In genomic region chr7:45051601-45051974, GRCm38 (mm10) we compare ENCODE assay signal across 8 mouse cellular contexts. TPM values are rescaled to one million over a fixed set of nuclear protein-coding genes. Genes with fewer than 3 reads are reported as not detected.
DNase-seq lines count a peak whose midpoint lies in the region; ATAC-seq and TF ChIP-seq lines count a peak whose summit lies in the region.

No protein-coding gene starts in this region.

- peaks cover 47% of the 10 kb centered on the region for H3K79me2 ChIP-seq in C2C12 (ENCODE audit: control insufficient read depth, insufficient read depth)

- TF ChIP-seq CTCF in C2C12 (IDR thresholded peaks at IDR 0.05; ENCODE audit: control insufficient read depth, insufficient read depth, insufficient read length): no peak

- H3K4me1 ChIP-seq in forebrain, embryonic 10.5 days: peaks cover 47% of the 10 kb centered on the region
- H3K4me1 ChIP-seq in liver, embryonic 12.5 days: peaks cover 39% of the 10 kb centered on the region

- no peaks in the 10 kb centered on the region for H3K9me3 ChIP-seq in forebrain, embryonic 10.5 days
- H3K9me3 ChIP-seq in liver, embryonic 12.5 days (replicated peaks): no peaks in the 10 kb centered on the region

- H3K27me3 ChIP-seq in C2C12 (ENCODE audit: control insufficient read depth, insufficient read depth, insufficient read length): no peaks in the 10 kb centered on the region
- H3K27me3 ChIP-seq in forebrain, embryonic 10.5 days (ENCODE audit: poor library complexity, severe bottlenecking): no peaks in the 10 kb centered on the region
- no peaks in the 10 kb centered on the region for H3K27me3 ChIP-seq in liver, embryonic 12.5 days (replicated peaks)

- H3K36me3 ChIP-seq in C2C12 (ENCODE audit: control insufficient read depth, insufficient read depth): peaks cover 23% of the 10 kb centered on the region
- H3K36me3 ChIP-seq in forebrain, embryonic 10.5 days (replicated peaks): peaks cover 47% of the 10 kb centered on the region
- H3K36me3 ChIP-seq in liver, embryonic 12.5 days: peaks cover 38% of the 10 kb centered on the region

- peak overlapping the region; percentile 98 for H3K4me2 ChIP-seq in liver, embryonic 12.5 days

- H3K27ac ChIP-seq in forebrain, embryonic 10.5 days: peak overlapping the region; percentile 99
- H3K27ac ChIP-seq in liver, embryonic 12.5 days: peak overlapping the region; percentile 94

- ATAC-seq in liver, embryonic 12.5 days: no peak

- 2% methylated on average over 13 of the region's 13 CpGs for WGBS in forebrain, embryonic 10.5 days
- 9% methylated on average over 13 of the region's 13 CpGs for WGBS in liver, embryonic 12.5 days (ENCODE audit: insufficient replicate concordance)

- DNase-seq in embryo, embryonic 10 days (ENCODE audit: low spot score): peak; percentile 27
- DNase-seq in embryo, embryonic 10.5 days (ENCODE audit: low spot score): no peak
- no peak for DNase-seq in forebrain, embryonic 10.5 days (ENCODE audit: extremely low spot score, low spot score)
- DNase-seq in right cerebral cortex, postnatal 4 days: no peak
- no peak for DNase-seq in thymus, adult 18-20 months
- no peak for DNase-seq in kidney, adult 8-10 months

- peaks cover 18% of the 10 kb centered on the region for H3K79me3 ChIP-seq in C2C12 (ENCODE audit: low read depth)

- peak overlapping the region; percentile 60 for H3K4me3 ChIP-seq in C2C12 (ENCODE audit: insufficient read depth, poor library complexity, severe bottlenecking)
- H3K4me3 ChIP-seq in forebrain, embryonic 10.5 days: peak overlapping the region; percentile 97
- H3K4me3 ChIP-seq in liver, embryonic 12.5 days: peak overlapping the region; percentile 80

- peak overlapping the region; percentile 84 for H3K9ac ChIP-seq in liver, embryonic 12.5 days

- peak overlapping the region; percentile 92 for H3ac ChIP-seq in C2C12 (ENCODE audit: control insufficient read depth, insufficient read length, low read depth)

TF ChIP-seq in C2C12, 6 proteins besides CTCF, POLR2A, EP300 and RAD21:
- TF ChIP-seq MYOG (IDR thresholded peaks at IDR 0.05; ENCODE audit: control insufficient read depth, extremely low read depth, insufficient read length) (no peak), MYOD1 (IDR thresholded peaks at IDR 0.05; ENCODE audit: control insufficient read depth, insufficient read length, low read depth) (no peak), MAX (IDR thresholded peaks at IDR 0.05) (no peak), USF1 (IDR thresholded peaks at IDR 0.05; ENCODE audit: low read depth) (no peak), CEBPB (IDR thresholded peaks at IDR 0.05; ENCODE audit: low read depth) (no peak), FOSL1 (IDR thresholded peaks at IDR 0.05; ENCODE audit: insufficient read depth, low read length, poor library complexity, severe bottlenecking) (no peak)

RNA-seq across cellular contexts. Expression of gene Prr12, which starts 1.1 kb away (rescaled TPM):
- 14.2 TPM for polyA plus RNA-seq in C2C12 (2012; fragmentation: generic; extraction: Trizol)
- polyA plus RNA-seq in forebrain, embryonic 10.5 days (2016; fragmentation: Nextera tagmentation; extraction: Ambion mirVana): 11.9 and 12.7 TPM in 2 replicates
- polyA plus RNA-seq in liver, embryonic 12.5 days (2016; fragmentation: Nextera tagmentation; extraction: Ambion mirVana): 3.0 and 4.1 TPM in 2 replicates

RNA-seq across cellular contexts. Expression of gene Nosip, which starts 10.6 kb away (rescaled TPM):
- polyA plus RNA-seq in C2C12 (2012; fragmentation: generic; extraction: Trizol): 66.6 TPM
- 61.2 and 67.6 TPM in 2 replicates for polyA plus RNA-seq in forebrain, embryonic 10.5 days (2016; fragmentation: Nextera tagmentation; extraction: Ambion mirVana)
- 31.6 and 38.7 TPM in 2 replicates for polyA plus RNA-seq in liver, embryonic 12.5 days (2016; fragmentation: Nextera tagmentation; extraction: Ambion mirVana)

RNA-seq across cellular contexts. Expression of gene Prrg2, which starts 10.9 kb away (rescaled TPM):
- polyA plus RNA-seq in C2C12 (2012; fragmentation: generic; extraction: Trizol): 14.0 TPM
- 16.5 and 17.7 TPM in 2 replicates for polyA plus RNA-seq in forebrain, embryonic 10.5 days (2016; fragmentation: Nextera tagmentation; extraction: Ambion mirVana)
- 8.5 and 8.6 TPM in 2 replicates for polyA plus RNA-seq in liver, embryonic 12.5 days (2016; fragmentation: Nextera tagmentation; extraction: Ambion mirVana)

RNA-seq across cellular contexts. Expression of gene Rras, which starts 33.8 kb away (rescaled TPM):
- polyA plus RNA-seq in C2C12 (2012; fragmentation: generic; extraction: Trizol): 56.8 TPM
- polyA plus RNA-seq in forebrain, embryonic 10.5 days (2016; fragmentation: Nextera tagmentation; extraction: Ambion mirVana): 15.0 and 16.8 TPM in 2 replicates
- polyA plus RNA-seq in liver, embryonic 12.5 days (2016; fragmentation: Nextera tagmentation; extraction: Ambion mirVana): 13.9 and 15.5 TPM in 2 replicates

RNA-seq across cellular contexts. Expression of gene Scaf1, which starts 35.4 kb away (rescaled TPM):
- polyA plus RNA-seq in C2C12 (2012; fragmentation: generic; extraction: Trizol): 58.4 TPM
- polyA plus RNA-seq in forebrain, embryonic 10.5 days (2016; fragmentation: Nextera tagmentation; extraction: Ambion mirVana): 39.9 and 41.0 TPM in 2 replicates
- polyA plus RNA-seq in liver, embryonic 12.5 days (2016; fragmentation: Nextera tagmentation; extraction: Ambion mirVana): 19.0 and 21.4 TPM in 2 replicates
